Mouse (Mus musculus) gastrocnemius, postnatal 25 days (tissue): ENCODE data around the gene Cisd3. TPM values are rescaled to one million over a fixed set of nuclear protein-coding genes. Genes with fewer than 3 reads are reported as not detected.
"Not testable (repeated sequence)": the region's sequence is repeated elsewhere in the genome, so short reads cannot be mapped to it uniquely, and the experiment has no call there.

Source experiments
- DNase-seq: peaks from one replicate; pipeline ENCODE4 v3.0.0; 2022
- total RNA-seq, 2 experiments: library from RNA; stranded (reverse); gene quantifications; 1 replicate in 1 of 2; 2 replicates in 1 of 2; pipeline ENCODE4 v1.2.3; 2021

Cisd3 gene
- total RNA-seq, 2 experiments from 2014 or later, result 109 to 113 TPM

DNA sequence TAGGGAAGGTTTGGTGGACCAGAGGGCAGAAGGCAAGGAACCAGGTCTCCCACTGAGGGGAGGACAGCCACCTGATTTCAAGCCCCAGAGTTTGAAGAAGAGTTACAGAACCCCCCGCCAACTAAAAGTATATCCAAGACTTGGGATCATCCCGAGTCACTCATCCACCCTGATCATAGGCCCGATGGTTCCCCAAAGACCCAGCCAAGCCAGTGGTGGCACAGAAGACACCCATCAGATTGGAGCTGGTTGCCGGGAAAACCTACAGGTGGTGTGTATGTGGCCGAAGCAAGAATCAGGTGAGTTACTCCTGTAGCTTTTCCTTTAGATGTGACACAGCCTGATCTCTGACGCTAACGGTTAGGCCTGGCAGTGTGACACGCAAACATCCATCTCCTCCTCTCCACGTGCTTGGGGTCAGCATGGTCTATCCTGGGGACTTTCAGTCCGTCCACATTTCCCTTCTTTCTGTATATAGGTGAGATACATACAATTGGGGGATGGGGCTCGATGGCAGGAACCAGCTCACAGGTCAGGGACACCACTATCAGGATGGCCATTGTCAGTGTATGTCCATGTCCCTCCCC is 789 bp downstream of the Cisd3 start:
- DNase-seq, result no peak

GRCm38 (mm10) chr11:97687061-97687460 is 1.4 kb downstream of the Cisd3 start:
- DNase-seq, result no peak

- no peak for DNase-seq
Observed at GRCm38 (mm10) chr11:97689861-97690260, 4.2 kb downstream of the Cisd3 start.

GRCm38 (mm10) chr11:97694435-97694834 is 8.8 kb downstream of the Cisd3 start:
- DNase-seq, result no peak

DNA sequence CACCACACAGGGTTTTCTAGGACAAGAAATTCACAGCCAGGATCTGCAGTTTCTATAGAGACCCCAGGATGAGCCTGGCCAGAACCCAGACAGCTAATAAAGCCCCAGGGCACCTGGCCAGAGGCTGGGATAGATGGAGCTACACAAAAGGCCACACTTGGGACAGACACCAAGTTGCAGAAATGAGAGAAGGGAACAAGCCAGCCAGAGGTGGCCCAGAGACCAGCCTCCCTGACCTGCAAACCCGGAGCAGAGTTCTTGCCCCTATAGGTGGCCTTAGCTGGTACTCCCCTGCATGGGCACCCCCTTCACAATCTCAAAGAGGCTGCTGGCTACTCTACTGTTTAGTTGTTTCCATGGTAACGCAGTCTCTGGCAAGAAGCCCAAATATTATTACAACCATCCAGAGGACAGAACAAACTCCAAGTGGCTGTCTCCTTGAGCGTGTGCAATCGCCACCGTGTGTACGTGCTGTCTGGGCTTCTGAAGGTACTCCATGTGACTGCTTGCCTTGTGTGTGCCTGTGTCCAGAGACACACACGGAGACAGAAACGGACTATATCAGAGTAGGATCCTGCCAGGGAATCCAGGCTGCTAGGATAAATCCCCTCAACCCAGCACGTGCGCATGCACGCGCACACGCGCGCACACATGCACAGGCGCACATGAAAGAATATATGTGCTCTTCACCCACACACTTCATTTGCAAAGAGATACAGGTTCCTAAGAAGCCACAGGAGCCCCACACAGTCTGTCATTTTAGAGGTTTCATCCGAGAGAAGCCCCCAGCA is 9.5 kb downstream of the Cisd3 start:
- no peak for DNase-seq

GRCm38 (mm10) chr11:97695712-97696401 is 10.2 kb downstream of the Cisd3 start:
- no peak for DNase-seq

GRCm38 (mm10) chr11:97696669-97697068 is 11.0 kb downstream of the Cisd3 start:
- DNase-seq, result no peak

DNA sequence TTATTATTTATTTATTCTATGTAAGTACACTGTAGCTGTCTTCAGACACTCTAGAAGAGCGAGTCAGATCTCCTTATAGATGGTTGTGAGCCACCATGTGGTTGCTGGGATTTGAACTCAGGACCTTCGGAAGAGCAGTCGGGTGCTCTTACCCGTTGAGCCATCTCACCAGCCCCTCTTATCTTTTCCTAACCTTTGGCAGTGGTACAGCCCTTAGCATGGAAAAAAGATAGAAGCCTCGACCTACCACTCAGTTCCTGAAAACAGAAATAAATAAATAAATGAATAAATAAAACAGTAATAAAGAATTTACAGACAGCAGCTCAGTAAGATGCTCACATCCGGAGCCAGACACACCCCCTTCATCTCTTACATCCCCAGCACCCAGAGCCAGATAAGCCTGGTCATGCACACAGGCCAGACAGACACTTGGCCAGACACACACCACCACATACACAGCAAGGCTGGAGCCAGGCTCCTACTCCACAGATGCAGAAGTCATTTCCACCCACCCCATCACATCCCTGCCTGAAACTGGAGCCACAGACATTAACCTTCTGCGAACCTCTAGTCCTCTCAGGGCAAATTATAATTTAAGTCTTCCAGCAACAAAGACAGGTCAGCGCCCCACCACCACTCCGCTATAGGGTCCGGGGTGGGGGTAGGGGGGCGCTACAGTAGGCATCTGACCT is 11.7 kb downstream of the Cisd3 start:
- DNase-seq, result no peak

GRCm38 (mm10) chr11:97697891-97698529 is 12.4 kb downstream of the Cisd3 start:
- no peak for DNase-seq

DNA sequence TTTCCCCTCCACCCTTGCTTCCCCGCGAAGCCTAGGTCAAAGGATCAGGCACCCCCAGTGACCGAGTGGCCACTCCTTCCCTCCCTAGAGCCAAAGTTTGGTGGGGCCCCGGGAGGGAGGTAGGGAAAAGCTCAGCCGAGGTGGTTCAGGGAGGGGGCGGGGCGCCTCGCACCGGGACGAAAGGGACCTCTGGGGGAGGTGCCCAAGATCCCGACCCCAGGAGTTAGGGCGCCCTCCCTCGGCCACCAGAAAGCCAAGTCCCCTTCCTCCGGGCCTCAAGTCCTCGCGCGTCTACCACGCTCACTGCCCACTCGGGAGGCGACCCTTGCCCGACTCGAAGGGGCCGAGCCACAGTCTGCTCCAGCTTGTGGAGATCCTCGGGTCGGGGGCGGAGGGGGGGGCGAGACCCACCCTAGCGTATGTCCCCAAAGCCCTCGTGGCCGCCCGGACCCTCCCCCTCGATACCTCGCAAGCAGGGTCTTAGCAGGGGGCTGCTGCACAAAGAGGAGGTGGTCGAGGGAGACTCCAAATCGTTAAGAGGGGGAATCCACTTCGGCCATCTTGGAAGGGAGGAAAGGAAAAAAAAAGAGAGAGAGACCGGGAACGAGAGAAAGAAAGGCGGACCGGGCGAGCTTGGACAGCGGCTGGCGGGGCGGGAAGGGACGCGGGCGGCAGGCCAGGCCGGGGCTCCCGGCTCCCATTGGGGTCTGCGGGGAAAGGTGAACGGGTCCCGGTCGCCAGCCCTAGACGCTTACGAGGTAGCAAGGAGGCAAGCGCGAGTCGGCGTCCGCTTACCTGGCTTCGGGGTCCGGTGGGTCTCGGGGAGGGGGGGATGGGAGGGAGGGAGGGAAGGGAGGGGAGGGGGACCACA is 13.3 kb downstream of the Cisd3 start:
- DNase-seq, result peak; percentile 67

DNA sequence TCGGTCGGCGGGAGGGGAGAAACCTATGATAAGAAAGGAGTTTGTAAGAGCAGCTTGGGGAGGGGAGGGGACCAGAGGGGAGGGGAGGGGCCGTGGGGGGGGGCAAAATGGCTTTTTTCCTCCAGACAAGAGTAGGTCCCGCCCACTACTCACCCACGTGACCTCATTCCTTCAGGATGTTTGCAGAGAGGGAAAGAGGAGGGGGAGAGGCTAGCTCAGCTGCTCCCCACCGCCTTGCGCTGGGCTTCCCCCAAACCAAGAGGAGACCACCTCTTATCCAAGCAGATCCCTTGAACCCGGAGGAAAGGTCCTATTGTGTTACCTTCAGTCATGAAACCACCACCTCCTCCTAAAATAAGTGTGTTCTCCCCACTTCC is 14.0 kb downstream of the Cisd3 start:
- peak; percentile 73 for DNase-seq

DNA sequence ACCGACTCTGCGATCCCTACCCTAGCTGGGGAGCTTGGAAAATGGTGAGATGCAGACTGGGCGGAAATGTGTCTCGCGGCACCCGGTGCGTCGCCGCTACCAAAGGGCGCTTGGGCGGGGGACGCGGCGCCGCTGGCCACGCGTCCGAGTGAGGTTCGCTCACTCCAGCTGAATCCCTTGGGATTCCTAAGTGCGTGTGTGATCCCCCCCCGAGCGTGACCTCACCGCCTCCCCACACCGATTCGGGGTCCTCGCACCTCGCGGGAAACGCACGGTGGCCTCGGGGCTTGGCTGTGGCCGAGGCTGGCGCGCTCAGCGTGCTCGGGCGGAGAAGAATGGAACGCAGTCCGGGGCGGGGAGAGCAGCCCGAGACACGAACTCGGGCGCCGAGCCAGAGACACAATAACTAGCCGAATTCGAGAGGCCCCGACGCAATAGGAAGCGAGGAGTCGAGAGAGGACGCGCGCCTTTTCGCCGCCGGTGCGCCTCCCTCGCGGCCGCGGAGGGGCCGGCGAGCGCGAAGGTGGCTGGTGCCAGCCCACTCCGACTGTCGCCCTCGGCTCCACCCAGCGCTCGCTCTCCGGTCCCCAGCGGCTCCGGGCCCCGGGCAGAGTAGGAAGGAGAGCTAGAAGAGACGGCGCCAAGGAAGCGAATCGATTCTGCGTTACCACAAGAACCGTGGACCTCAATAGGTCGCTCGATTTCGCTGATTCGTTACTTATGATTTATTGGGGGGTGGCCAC is 14.5 kb downstream of the Cisd3 start, which contains the start of gene Pcgf2:
Gene Pcgf2 (minus strand): TSS at position 495 of the 743 bp plus-strand sequence.
- DNase-seq, result peak; percentile 75

DNA sequence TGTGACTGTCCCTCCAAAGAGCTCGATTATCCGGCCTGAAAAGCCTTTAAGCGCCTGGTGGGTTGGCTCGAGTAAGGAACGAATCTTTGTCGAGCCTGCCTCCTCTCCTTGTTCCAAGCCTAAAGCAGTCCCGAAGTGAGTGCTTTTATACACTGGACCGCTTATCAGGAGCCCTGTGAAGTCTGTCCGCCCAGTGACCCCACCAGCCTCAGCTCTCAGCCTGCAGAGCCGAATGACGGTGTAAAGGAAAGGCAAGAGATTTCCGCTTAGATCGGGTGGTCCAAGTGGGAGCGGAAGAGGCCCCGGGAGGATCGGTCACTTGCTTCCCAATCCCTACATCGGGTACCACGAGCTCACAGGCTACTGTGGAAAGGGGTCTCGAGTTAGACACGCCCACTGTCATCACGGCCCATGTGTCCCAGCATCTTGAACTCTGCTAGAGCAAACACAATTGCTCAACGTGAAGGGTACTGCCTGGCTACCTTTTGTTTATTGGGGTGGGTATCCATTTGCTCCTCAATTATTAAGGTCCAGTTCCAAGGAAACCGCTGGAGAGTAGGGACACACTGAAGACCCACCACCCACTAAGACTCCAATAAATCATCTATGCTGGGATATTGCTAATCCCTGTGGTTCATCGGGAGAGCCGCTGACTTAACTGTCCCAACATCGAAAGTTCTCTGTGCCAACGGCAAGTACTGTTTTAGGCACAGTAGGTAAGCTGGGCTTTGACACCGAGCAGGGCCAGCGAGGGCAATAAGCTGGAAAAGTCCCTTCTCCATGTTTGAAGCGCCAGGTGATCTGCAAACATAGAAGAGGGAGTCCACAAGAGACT is 15.3 kb downstream of the Cisd3 start:
- no peak for DNase-seq

GRCm38 (mm10) chr11:97701581-97702392 is 16.2 kb downstream of the Cisd3 start:
- DNase-seq, result no peak

DNA sequence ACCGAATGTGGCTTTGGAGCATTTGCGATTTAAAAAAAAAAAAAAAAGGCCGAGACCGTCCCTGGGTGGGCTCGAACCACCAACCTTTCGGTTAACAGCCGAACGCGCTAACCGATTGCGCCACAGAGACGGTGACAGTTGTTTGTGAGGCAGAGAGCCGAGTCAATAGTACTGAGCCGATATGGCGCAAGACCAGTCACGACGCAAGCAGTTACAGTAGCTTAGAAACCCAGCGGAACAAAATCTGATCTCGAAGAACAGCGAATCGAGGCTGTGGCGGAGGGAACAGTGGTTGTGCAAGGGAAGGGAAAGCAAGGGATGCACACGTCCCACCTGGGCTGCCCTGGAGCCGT is 16.7 kb downstream of the Cisd3 start:
- peak; percentile 80 for DNase-seq

DNA sequence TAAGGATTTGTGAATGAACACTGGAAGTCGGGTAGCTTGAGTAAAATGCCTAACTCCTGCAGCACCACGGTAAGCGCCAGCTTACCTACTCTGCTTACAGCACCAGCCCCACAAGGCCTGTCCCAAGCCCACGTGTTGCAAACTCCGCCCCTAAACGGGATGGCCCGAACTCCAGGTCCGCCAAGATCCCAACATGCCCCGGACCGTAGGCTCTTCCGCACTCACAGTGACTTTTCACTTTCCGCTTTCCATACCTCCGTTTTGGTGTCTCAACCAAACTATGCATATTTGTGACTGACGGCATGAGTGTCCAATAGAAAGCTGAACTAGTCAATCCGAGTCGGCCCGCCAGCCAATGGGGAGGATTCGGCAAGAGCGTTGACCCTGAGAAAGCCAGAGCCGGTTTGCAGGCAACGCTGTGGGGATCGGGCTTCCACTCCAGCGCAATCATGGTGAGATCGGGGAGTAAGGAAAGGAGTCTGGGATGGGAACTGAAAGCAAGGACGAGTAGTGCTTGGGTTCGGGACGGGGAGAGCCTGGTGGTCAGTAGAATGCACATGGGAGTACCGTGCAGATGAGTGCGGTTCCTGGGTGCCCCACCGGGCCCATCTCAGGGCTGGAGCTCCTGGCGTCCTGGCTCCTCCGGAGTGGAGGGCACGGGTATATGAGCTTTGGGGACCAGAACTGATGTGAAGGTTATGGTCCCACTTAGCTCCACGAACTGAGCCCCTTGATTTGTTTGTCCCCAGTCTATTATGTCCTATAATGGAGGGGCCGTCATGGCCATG is 17.6 kb downstream of the Cisd3 start, which contains the start of gene Psmb3:
Gene Psmb3 (plus strand): TSS at position 361 of the 788 bp plus-strand sequence.
- DNase-seq, result peak; percentile 97

- not testable (repeated sequence) for DNase-seq
Observed at GRCm38 (mm10) chr11:97710067-97710466, 24.4 kb downstream of the Cisd3 start.
